Mouse (Mus musculus) embryonic facial prominence, embryonic 12.5 days (tissue): ENCODE data around the gene Cul7. TPM values are rescaled to one million over a fixed set of nuclear protein-coding genes. Genes with fewer than 3 reads are reported as not detected.

Experiments used
- ATAC-seq: fragments of 200-750 bp; cut with Nextera tagmentation; 2 replicates; pipeline ENCODE4 v1.8.0; 2017; ENCODE audit not compliant: insufficient number of reproducible peaks, insufficient read depth, low FRiP score, low TSS enrichment
- H3K27ac ChIP-seq: fragments of 300-500 bp; sonication (generic); 2 replicates; pipeline ENCODE4 v1.5.1; 2016; ENCODE audit warnings: mild to moderate bottlenecking
- H3K27me3 ChIP-seq: fragments of 300-500 bp; sonication (generic); 2 replicates; pipeline ENCODE4 v1.6.1; 2016; ENCODE audit warnings: mild to moderate bottlenecking, moderate library complexity
- H3K36me3 ChIP-seq: fragments of 300-500 bp; sonication (generic); 2 replicates; pipeline ENCODE4 v1.6.1; 2016; ENCODE audit warnings: mild to moderate bottlenecking
- H3K4me1 ChIP-seq: fragments of 300-500 bp; sonication (generic); 2 replicates; pipeline ENCODE4 v1.6.1; 2016
- H3K4me2 ChIP-seq: fragments of 300-500 bp; sonication (generic); replicated peaks from 2 replicates; pipeline ENCODE4 v1.6.1; 2016; ENCODE audit warnings: mild to moderate bottlenecking, moderate library complexity
- H3K4me3 ChIP-seq: fragments of 300-500 bp; sonication (generic); 2 replicates; pipeline ENCODE4 v1.5.1; 2016; ENCODE audit warnings: mild to moderate bottlenecking
- H3K9ac ChIP-seq: fragments of 300-500 bp; sonication (generic); 2 replicates; pipeline ENCODE4 v1.6.1; 2016; ENCODE audit warnings: mild to moderate bottlenecking, moderate library complexity
- H3K9me3 ChIP-seq: fragments of 300-500 bp; sonication (generic); 2 replicates; pipeline ENCODE4 v1.6.1; 2016; ENCODE audit warnings: mild to moderate bottlenecking, moderate library complexity
- WGBS: fragments of 180-500 bp; shearing (Covaris S2); methylation state at CpG from one replicate; pipeline ENCODE4 v1.1.7; 2016; 5-methylcytosine and 5-hydroxymethylcytosine counted together
- polyA plus RNA-seq: library from polyadenylated mRNA; unstranded; fragments of >200 nt; fragmentation: Nextera tagmentation; extraction: Ambion mirVana; gene quantifications from 2 replicates; pipeline ENCODE4 v1.2.1, GENCODE M21; 2016

The Cul7 gene
- polyA plus RNA-seq, 1 experiment from 2014 or later, result 57.3 TPM

- no peak for ATAC-seq
- Histone ChIP-seq H3K4me3 (no peak overlapping the region), H3K9me3 (no peaks in the 10 kb centered on the region), H3K27ac (peak overlapping the region; percentile 98), H3K9ac (no peak overlapping the region), H3K4me2 (peak overlapping the region; percentile 38), H3K27me3 (no peaks in the 10 kb centered on the region), H3K36me3 (no peaks in the 10 kb centered on the region), H3K4me1 (peaks cover 88% of the 10 kb centered on the region)
- 43% methylated on average over 12 of the region's 12 CpGs for WGBS
Measured at GRCm38 (mm10) chr17:46617799-46618198, 32.3 kb upstream of the Cul7 start.

- Histone ChIP-seq H3K4me2 (peak overlapping the region; percentile 38), H3K36me3 (no peaks in the 10 kb centered on the region), H3K9ac (peak overlapping the region; percentile 46), H3K4me3 (no peak overlapping the region), H3K27ac (peak overlapping the region; percentile 98), H3K4me1 (peaks cover 88% of the 10 kb centered on the region), H3K9me3 (no peaks in the 10 kb centered on the region), H3K27me3 (no peaks in the 10 kb centered on the region)
- ATAC-seq, result no peak
- WGBS, result 2% methylated on average over 6 of the region's 6 CpGs
Measured at GRCm38 (mm10) chr17:46618394-46618768, 31.8 kb upstream of the Cul7 start.

- Histone ChIP-seq H3K27me3 (no peaks in the 10 kb centered on the region), H3K4me3 (no peak overlapping the region), H3K4me2 (peak overlapping the region; percentile 38), H3K9me3 (no peaks in the 10 kb centered on the region), H3K9ac (peak overlapping the region; percentile 46), H3K4me1 (peaks cover 88% of the 10 kb centered on the region), H3K36me3 (no peaks in the 10 kb centered on the region), H3K27ac (peak overlapping the region; percentile 98)
- 4% methylated on average over 27 of the region's 27 CpGs for WGBS
- ATAC-seq, result peak; percentile 44; the same call in 1 of the 2 replicates
Measured at GRCm38 (mm10) chr17:46618769-46619682, 31.1 kb upstream of the Cul7 start.

- Histone ChIP-seq H3K27ac (peak overlapping the region; percentile 98), H3K9me3 (no peaks in the 10 kb centered on the region), H3K9ac (no peak overlapping the region), H3K27me3 (no peaks in the 10 kb centered on the region), H3K36me3 (no peaks in the 10 kb centered on the region), H3K4me3 (no peak overlapping the region), H3K4me1 (peaks cover 94% of the 10 kb centered on the region), H3K4me2 (peak overlapping the region; percentile 38)
- ATAC-seq, result no peak
- 20% methylated on average over 16 of the region's 16 CpGs for WGBS
Measured at GRCm38 (mm10) chr17:46619683-46620357, 30.3 kb upstream of the Cul7 start.

GRCm38 (mm10) chr17:46621324-46621723 is 28.8 kb upstream of the Cul7 start:
- no peak overlapping the region for H3K4me3 ChIP-seq
- no peaks in the 10 kb centered on the region for H3K27me3 ChIP-seq
- ATAC-seq, result no peak
- H3K9me3 ChIP-seq, result no peaks in the 10 kb centered on the region
- 51% methylated on average over 15 of the region's 15 CpGs for WGBS
- no peak overlapping the region for H3K9ac ChIP-seq
- H3K4me2 ChIP-seq, result peak overlapping the region; percentile 2; the same call in 1 of the 2 replicates
- no peaks in the 10 kb centered on the region for H3K36me3 ChIP-seq
- H3K4me1 ChIP-seq, result peaks cover 97% of the 10 kb centered on the region
- H3K27ac ChIP-seq, result peak overlapping the region; percentile 51

GRCm38 (mm10) chr17:46622269-46622668 is 27.9 kb upstream of the Cul7 start:
- WGBS, result 70% methylated on average over 11 of the region's 11 CpGs
- H3K4me3 ChIP-seq, result no peak overlapping the region
- ATAC-seq, result no peak

GRCm38 (mm10) chr17:46623819-46624557 is 26.1 kb upstream of the Cul7 start:
- no peak for ATAC-seq
- peaks cover 89% of the 10 kb centered on the region for H3K4me1 ChIP-seq
- H3K27me3 ChIP-seq, result no peaks in the 10 kb centered on the region
- 0 out of 2 replicates have a peak overlapping the region, but pooled peaks have one; percentile 1 for H3K4me3 ChIP-seq
- peak overlapping the region; percentile 74 for H3K27ac ChIP-seq
- H3K4me2 ChIP-seq, result peak overlapping the region; percentile 34
- H3K36me3 ChIP-seq, result no peaks in the 10 kb centered on the region
- H3K9ac ChIP-seq, result no peak overlapping the region
- WGBS, result 27% methylated on average over 10 of the region's 10 CpGs
- no peaks in the 10 kb centered on the region for H3K9me3 ChIP-seq

More at GRCm38 (mm10) chr17:46622269-46622668, 27.9 kb upstream of the Cul7 start:
- 0 out of 2 replicates have a peak overlapping the region, but pooled peaks have one; percentile 51 for H3K27ac ChIP-seq
- H3K4me2 ChIP-seq, result no peak overlapping the region
- H3K36me3 ChIP-seq, result no peaks in the 10 kb centered on the region
- no peak overlapping the region for H3K9ac ChIP-seq
- no peaks in the 10 kb centered on the region for H3K27me3 ChIP-seq
- H3K4me1 ChIP-seq, result peaks cover 99% of the 10 kb centered on the region
- H3K9me3 ChIP-seq, result no peaks in the 10 kb centered on the region

- Histone ChIP-seq H3K9me3 (no peaks in the 10 kb centered on the region), H3K4me2 (peak overlapping the region; percentile 34), H3K27ac (peak overlapping the region; percentile 74), H3K4me3 (0 out of 2 replicates have a peak overlapping the region, but pooled peaks have one; percentile 1), H3K9ac (no peak overlapping the region), H3K27me3 (no peaks in the 10 kb centered on the region), H3K4me1 (peaks cover 83% of the 10 kb centered on the region), H3K36me3 (no peaks in the 10 kb centered on the region)
- WGBS, result 61% methylated on average over 12 of the region's 12 CpGs
- ATAC-seq, result no peak
Measured at GRCm38 (mm10) chr17:46624598-46624997, 25.5 kb upstream of the Cul7 start.

GRCm38 (mm10) chr17:46627409-46627808 is 22.7 kb upstream of the Cul7 start:
- ATAC-seq, result no peak
- peak overlapping the region; percentile 98 for H3K4me3 ChIP-seq
- H3K4me2 ChIP-seq, result peak overlapping the region; percentile 62
- peak overlapping the region; percentile 99 for H3K9ac ChIP-seq
- H3K4me1 ChIP-seq, result peaks cover 74% of the 10 kb centered on the region
- WGBS, result 59% methylated on average over 6 of the region's 6 CpGs
- peaks cover 16% of the 10 kb centered on the region; the same call in 1 of the 2 replicates for H3K36me3 ChIP-seq
- no peak overlapping the region for H3K27ac ChIP-seq
- H3K27me3 ChIP-seq, result no peaks in the 10 kb centered on the region
- no peaks in the 10 kb centered on the region for H3K9me3 ChIP-seq

GRCm38 (mm10) chr17:46628471-46628790 is 21.7 kb upstream of the Cul7 start:
- Histone ChIP-seq H3K9me3 (no peaks in the 10 kb centered on the region), H3K4me1 (peaks cover 64% of the 10 kb centered on the region), H3K4me3 (peak overlapping the region; percentile 98), H3K36me3 (peaks cover 25% of the 10 kb centered on the region; the same call in 1 of the 2 replicates), H3K27ac (peak overlapping the region; percentile 97), H3K9ac (peak overlapping the region; percentile 99), H3K4me2 (peak overlapping the region; percentile 62), H3K27me3 (no peaks in the 10 kb centered on the region)
- 1% methylated on average over 13 of the region's 13 CpGs for WGBS
- ATAC-seq, result no peak
